Mouse (Mus musculus): ENCODE data around the gene Kcnq4. TPM values are rescaled to one million over a fixed set of nuclear protein-coding genes. Genes with fewer than 3 reads are reported as not detected.

Kcnq4 gene
- polyA plus RNA-seq, 1 experiment from 2014 or later = 1.6 TPM

- Histone ChIP-seq H3K9ac (ENCODE audit: low read depth, low read length) (no peak overlapping the region), H3K27me3 (replicated peaks; ENCODE audit: control insufficient read depth, insufficient read depth, low read length) (peaks cover 24% of the 10 kb centered on the region), H3K9me3 (ENCODE audit: control insufficient read depth) (no peaks in the 10 kb centered on the region), H3K4me3 (ENCODE audit: low read depth, low read length) (no peak overlapping the region), H3K4me1 (replicated peaks; ENCODE audit: control insufficient read depth, insufficient read depth, low read length) (no peaks in the 10 kb centered on the region), H3K27ac (ENCODE audit: low read depth, low read length) (no peak overlapping the region), H3K4me2 (replicated peaks; ENCODE audit: low read depth) (no peak overlapping the region), H3K36me3 (ENCODE audit: control insufficient read depth, insufficient read depth) (no peaks in the 10 kb centered on the region)
- ATAC-seq = no peak
- 69% methylated on average over 6 of the region's 6 CpGs for whole genome bisulfite sequencing
- TF ChIP-seq CTCF (IDR thresholded peaks at IDR 0.05; ENCODE audit: low read depth) = no peak
These were observed 7.1 kb downstream of the Kcnq4 start for GRCm38 (mm10) chr4:120741303-120741702.

DNA sequence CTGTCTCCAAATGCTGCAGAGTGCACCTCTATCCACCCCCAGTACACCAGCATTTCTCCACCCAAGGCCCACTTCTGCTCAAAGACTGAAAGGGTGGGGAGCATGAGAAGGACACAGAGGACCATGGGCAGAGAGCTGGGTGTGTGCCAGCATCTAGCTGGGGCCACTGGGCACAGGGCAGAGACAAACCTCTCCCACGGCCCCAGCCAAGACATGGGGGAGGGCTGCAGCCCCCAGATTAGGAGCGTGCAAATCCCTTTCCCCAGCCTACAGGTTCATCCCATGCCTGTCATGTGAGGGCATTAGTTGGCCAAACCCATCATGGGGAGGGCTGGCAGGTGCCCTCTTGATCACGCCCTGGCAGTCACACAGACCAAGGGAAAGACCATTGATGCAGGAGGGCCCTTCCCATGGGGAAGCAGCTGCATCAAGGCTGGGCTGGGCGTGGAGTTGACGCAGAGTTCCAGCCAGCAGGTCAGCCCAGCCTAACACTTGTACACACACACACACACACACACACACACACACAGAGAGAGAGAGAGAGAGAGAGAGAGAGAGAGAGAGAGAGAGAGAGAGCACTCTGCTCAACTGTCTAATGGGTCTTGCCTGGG, 14.3 kb downstream of the Kcnq4 start:
- no peak overlapping the region for H3K9ac ChIP-seq (ENCODE audit: low read depth, low read length)
- ATAC-seq = no peak
- no peak overlapping the region for H3K4me3 ChIP-seq (ENCODE audit: low read depth, low read length)
- peaks cover 10% of the 10 kb centered on the region for H3K27me3 ChIP-seq (replicated peaks; ENCODE audit: control insufficient read depth, insufficient read depth, low read length)
- no peaks in the 10 kb centered on the region for H3K9me3 ChIP-seq (ENCODE audit: control insufficient read depth)
- H3K4me2 ChIP-seq (replicated peaks; ENCODE audit: low read depth) = no peak overlapping the region
- no peak for TF ChIP-seq CTCF (IDR thresholded peaks at IDR 0.05; ENCODE audit: low read depth)
- no peaks in the 10 kb centered on the region for H3K36me3 ChIP-seq (ENCODE audit: control insufficient read depth, insufficient read depth)
- H3K4me1 ChIP-seq (replicated peaks; ENCODE audit: control insufficient read depth, insufficient read depth, low read length) = peaks cover 4% of the 10 kb centered on the region; the same call in 1 of the 2 replicates
- H3K27ac ChIP-seq (ENCODE audit: low read depth, low read length) = no peak overlapping the region
- 53% methylated on average over 5 of the region's 5 CpGs for WGBS

GRCm38 (mm10) chr4:120732737-120733136, 15.7 kb downstream of the Kcnq4 start:
- Histone ChIP-seq H3K36me3 (ENCODE audit: control insufficient read depth, insufficient read depth) (no peaks in the 10 kb centered on the region), H3K9me3 (ENCODE audit: control insufficient read depth) (no peaks in the 10 kb centered on the region), H3K27ac (ENCODE audit: low read depth, low read length) (no peak overlapping the region), H3K27me3 (replicated peaks; ENCODE audit: control insufficient read depth, insufficient read depth, low read length) (0 out of 2 replicates have a peak, but pooled peaks cover 5% of the 10 kb centered on the region), H3K4me3 (ENCODE audit: low read depth, low read length) (no peak overlapping the region), H3K9ac (ENCODE audit: low read depth, low read length) (no peak overlapping the region), H3K4me2 (replicated peaks; ENCODE audit: low read depth) (no peak overlapping the region), H3K4me1 (replicated peaks; ENCODE audit: control insufficient read depth, insufficient read depth, low read length) (peaks cover 4% of the 10 kb centered on the region; the same call in 1 of the 2 replicates)
- TF ChIP-seq CTCF (IDR thresholded peaks at IDR 0.05; ENCODE audit: low read depth) = no peak
- no peak for ATAC-seq
- WGBS = 69% methylated on average over 6 of the region's 6 CpGs

DNA sequence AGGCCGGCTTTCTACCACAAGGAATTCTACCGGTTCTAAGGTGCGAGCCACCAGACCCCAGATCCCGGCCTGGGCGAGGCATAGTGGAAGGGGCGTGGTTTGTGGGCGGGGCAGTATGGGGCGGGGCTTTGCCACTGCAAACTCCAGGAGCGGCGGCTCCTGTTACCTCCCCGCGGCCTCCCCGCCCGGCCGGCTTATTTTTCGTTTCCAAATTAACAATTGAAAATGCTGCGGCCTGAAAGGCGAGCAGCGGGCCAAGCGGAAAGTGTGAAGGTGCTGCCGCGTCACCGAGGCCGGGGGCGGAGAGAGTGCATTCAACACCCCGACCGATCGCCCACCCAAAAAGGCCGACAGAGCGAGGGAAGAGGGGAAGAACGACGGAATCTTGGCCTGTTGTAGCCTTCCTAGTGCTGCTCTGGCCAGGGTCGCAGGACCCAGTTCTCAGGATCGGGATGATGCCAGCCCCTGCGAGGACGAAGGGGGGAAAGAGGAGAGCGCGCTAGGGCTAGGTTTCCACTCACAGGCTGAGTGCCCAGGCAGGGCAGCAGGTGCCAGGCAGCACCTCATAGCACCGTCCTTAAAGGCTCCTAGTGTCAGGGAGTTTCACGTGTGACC, 17.3 kb downstream of the Kcnq4 start:
- Histone ChIP-seq H3K9ac (ENCODE audit: low read depth, low read length) (peak overlapping the region; percentile 17; the same call in 1 of the 2 replicates), H3K4me3 (ENCODE audit: low read depth, low read length) (peak overlapping the region; percentile 53), H3K36me3 (ENCODE audit: control insufficient read depth, insufficient read depth) (no peaks in the 10 kb centered on the region), H3K27ac (ENCODE audit: low read depth, low read length) (no peak overlapping the region), H3K4me1 (replicated peaks; ENCODE audit: control insufficient read depth, insufficient read depth, low read length) (peaks cover 4% of the 10 kb centered on the region; the same call in 1 of the 2 replicates), H3K9me3 (ENCODE audit: control insufficient read depth) (no peaks in the 10 kb centered on the region), H3K4me2 (replicated peaks; ENCODE audit: low read depth) (peak overlapping the region; percentile 92), H3K27me3 (replicated peaks; ENCODE audit: control insufficient read depth, insufficient read depth, low read length) (0 out of 2 replicates have a peak, but pooled peaks cover 5% of the 10 kb centered on the region)
- no peak for TF ChIP-seq CTCF (IDR thresholded peaks at IDR 0.05; ENCODE audit: low read depth)
- peak; percentile 65 for ATAC-seq
- 1% methylated on average over 40 of the region's 40 CpGs for WGBS

GRCm38 (mm10) chr4:120730574-120730973, 17.8 kb downstream of the Kcnq4 start:
- no peak for ATAC-seq
- H3K27me3 ChIP-seq (replicated peaks; ENCODE audit: control insufficient read depth, insufficient read depth, low read length) = 0 out of 2 replicates have a peak, but pooled peaks cover 5% of the 10 kb centered on the region
- TF ChIP-seq CTCF (IDR thresholded peaks at IDR 0.05; ENCODE audit: low read depth) = no peak
- H3K4me3 ChIP-seq (ENCODE audit: low read depth, low read length) = peak overlapping the region; percentile 53
- H3K4me2 ChIP-seq (replicated peaks; ENCODE audit: low read depth) = peak overlapping the region; percentile 92
- no peaks in the 10 kb centered on the region for H3K36me3 ChIP-seq (ENCODE audit: control insufficient read depth, insufficient read depth)
- H3K27ac ChIP-seq (ENCODE audit: low read depth, low read length) = no peak overlapping the region
- H3K9ac ChIP-seq (ENCODE audit: low read depth, low read length) = no peak overlapping the region
- no peaks in the 10 kb centered on the region for H3K9me3 ChIP-seq (ENCODE audit: control insufficient read depth)
- H3K4me1 ChIP-seq (replicated peaks; ENCODE audit: control insufficient read depth, insufficient read depth, low read length) = peaks cover 4% of the 10 kb centered on the region; the same call in 1 of the 2 replicates
- 28% methylated on average over 6 of the region's 6 CpGs for WGBS

- H3K27ac ChIP-seq (ENCODE audit: low read depth, low read length) = no peak overlapping the region
- 60% methylated on average over 6 of the region's 6 CpGs for WGBS
- no peak overlapping the region for H3K4me2 ChIP-seq (replicated peaks; ENCODE audit: low read depth)
- no peak for ATAC-seq
- no peaks in the 10 kb centered on the region for H3K36me3 ChIP-seq (ENCODE audit: control insufficient read depth, insufficient read depth)
- no peak overlapping the region for H3K9ac ChIP-seq (ENCODE audit: low read depth, low read length)
- no peak for TF ChIP-seq CTCF (IDR thresholded peaks at IDR 0.05; ENCODE audit: low read depth)
- H3K9me3 ChIP-seq (ENCODE audit: control insufficient read depth) = no peaks in the 10 kb centered on the region
- peaks cover 4% of the 10 kb centered on the region; the same call in 1 of the 2 replicates for H3K4me1 ChIP-seq (replicated peaks; ENCODE audit: control insufficient read depth, insufficient read depth, low read length)
- no peak overlapping the region for H3K4me3 ChIP-seq (ENCODE audit: low read depth, low read length)
- 0 out of 2 replicates have a peak, but pooled peaks cover 5% of the 10 kb centered on the region for H3K27me3 ChIP-seq (replicated peaks; ENCODE audit: control insufficient read depth, insufficient read depth, low read length)
These were observed 18.3 kb downstream of the Kcnq4 start for GRCm38 (mm10) chr4:120730146-120730545.
